Mouse (Mus musculus): ENCODE measurements around the gene Spop. TPM values are rescaled to one million over a fixed set of nuclear protein-coding genes. Genes with fewer than 3 reads are reported as not detected.
A peak's percentile ranks its signal among the peaks of the same experiment; 100 is the strongest.

Spop gene
- polyA plus RNA-seq, 1 experiment from 2014 or later, result 161 TPM

- Histone ChIP-seq H3K4me1 (ENCODE audit: control insufficient read depth, insufficient read depth, low read length) (no peaks in the 10 kb centered on the region), H3K9ac (replicated peaks; ENCODE audit: low read length) (no peak overlapping the region), H3K4me3 (replicated peaks; ENCODE audit: low read depth, low read length) (no peak overlapping the region), H3K4me2 (ENCODE audit: low read length) (no peak overlapping the region), H3K36me3 (ENCODE audit: control insufficient read depth, insufficient read depth, low read length) (peaks cover 51% of the 10 kb centered on the region), H3K9me3 (ENCODE audit: control insufficient read depth, low read length) (no peaks in the 10 kb centered on the region), H3K27me3 (ENCODE audit: control insufficient read depth, insufficient read depth, low read length) (no peaks in the 10 kb centered on the region), H3K27ac (replicated peaks; ENCODE audit: low read depth, low read length) (no peak overlapping the region)
- 81% methylated on average over 11 of the region's 11 CpGs for WGBS
- DNase-seq, result no peak
- ATAC-seq (ENCODE audit: low FRiP score, low TSS enrichment), result no peak
Measured at GRCm38 (mm10) chr11:95392708-95393499, 21.0 kb upstream of the Spop start.

GRCm38 (mm10) chr11:95393500-95393816 lies 20.4 kb upstream of the Spop start:
- 31% methylated on average over 5 of the region's 5 CpGs for WGBS
- Histone ChIP-seq H3K4me3 (replicated peaks; ENCODE audit: low read depth, low read length) (no peak overlapping the region), H3K4me2 (ENCODE audit: low read length) (no peak overlapping the region), H3K27me3 (ENCODE audit: control insufficient read depth, insufficient read depth, low read length) (no peaks in the 10 kb centered on the region), H3K4me1 (ENCODE audit: control insufficient read depth, insufficient read depth, low read length) (no peaks in the 10 kb centered on the region), H3K9me3 (ENCODE audit: control insufficient read depth, low read length) (no peaks in the 10 kb centered on the region), H3K9ac (replicated peaks; ENCODE audit: low read length) (no peak overlapping the region), H3K27ac (replicated peaks; ENCODE audit: low read depth, low read length) (no peak overlapping the region), H3K36me3 (ENCODE audit: control insufficient read depth, insufficient read depth, low read length) (peaks cover 45% of the 10 kb centered on the region)
- DNase-seq (no peak), ATAC-seq (ENCODE audit: low FRiP score, low TSS enrichment) (no peak)

DNA sequence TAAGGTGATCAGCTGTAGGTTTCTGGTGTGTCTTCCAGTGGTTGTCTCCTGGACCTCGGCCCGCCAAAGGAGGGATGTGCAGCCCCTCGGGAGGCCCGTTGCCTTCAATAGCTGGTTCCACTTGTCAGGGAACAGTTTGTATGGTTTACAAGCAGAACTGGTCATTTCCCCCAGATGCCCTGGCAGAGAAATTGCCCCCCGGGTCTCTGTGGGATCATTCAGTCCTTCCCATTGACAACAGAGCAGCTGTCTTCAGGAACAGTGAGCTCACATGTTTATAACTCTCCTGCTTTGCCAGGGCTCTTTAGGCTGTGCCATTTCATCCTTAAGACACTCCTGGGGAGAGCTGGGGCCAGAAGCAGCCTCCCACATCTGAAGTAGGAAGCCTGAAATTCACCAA lies 19.8 kb upstream of the Spop start:
- WGBS, result 63% methylated on average over 5 of the region's 5 CpGs
- no peak for ATAC-seq (ENCODE audit: low FRiP score, low TSS enrichment)
- Histone ChIP-seq H3K27ac (replicated peaks; ENCODE audit: low read depth, low read length) (no peak overlapping the region), H3K4me2 (ENCODE audit: low read length) (no peak overlapping the region), H3K36me3 (ENCODE audit: control insufficient read depth, insufficient read depth, low read length) (peaks cover 39% of the 10 kb centered on the region), H3K9me3 (ENCODE audit: control insufficient read depth, low read length) (no peaks in the 10 kb centered on the region), H3K4me1 (ENCODE audit: control insufficient read depth, insufficient read depth, low read length) (no peaks in the 10 kb centered on the region), H3K9ac (replicated peaks; ENCODE audit: low read length) (no peak overlapping the region), H3K27me3 (ENCODE audit: control insufficient read depth, insufficient read depth, low read length) (no peaks in the 10 kb centered on the region), H3K4me3 (replicated peaks; ENCODE audit: low read depth, low read length) (no peak overlapping the region)
- DNase-seq, result no peak

DNA sequence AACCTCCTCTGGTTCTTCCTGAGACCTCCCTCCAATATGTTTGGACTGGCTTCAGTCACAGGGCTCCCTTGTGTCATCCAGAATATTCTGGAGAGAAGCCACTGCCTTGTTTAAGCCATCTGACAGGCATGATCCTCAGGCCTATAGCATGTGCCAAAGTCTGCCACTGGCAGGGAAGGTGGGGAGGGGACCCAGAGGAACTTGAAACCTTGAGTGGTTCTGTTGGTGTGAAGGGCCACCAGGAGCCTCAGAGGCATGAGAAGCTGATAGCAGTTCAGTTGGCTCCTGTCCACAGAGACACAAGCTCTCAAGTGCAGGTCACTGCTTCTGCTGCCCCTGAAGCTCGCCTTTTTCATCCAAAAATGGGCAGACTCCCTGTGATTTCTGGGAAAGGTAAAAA lies 17.3 kb upstream of the Spop start:
- no peak for DNase-seq

GRCm38 (mm10) chr11:95397843-95398835 lies 15.7 kb upstream of the Spop start:
- Histone ChIP-seq H3K36me3 (ENCODE audit: control insufficient read depth, insufficient read depth, low read length) (no peaks in the 10 kb centered on the region), H3K9ac (replicated peaks; ENCODE audit: low read length) (no peak overlapping the region), H3K4me1 (ENCODE audit: control insufficient read depth, insufficient read depth, low read length) (no peaks in the 10 kb centered on the region), H3K27ac (replicated peaks; ENCODE audit: low read depth, low read length) (no peak overlapping the region), H3K4me3 (replicated peaks; ENCODE audit: low read depth, low read length) (no peak overlapping the region), H3K4me2 (ENCODE audit: low read length) (no peak overlapping the region), H3K27me3 (ENCODE audit: control insufficient read depth, insufficient read depth, low read length) (no peaks in the 10 kb centered on the region), H3K9me3 (ENCODE audit: control insufficient read depth, low read length) (no peaks in the 10 kb centered on the region)
- 59% methylated on average over 14 of the region's 14 CpGs for WGBS
- DNase-seq, result peak; percentile 88
- ATAC-seq (ENCODE audit: low FRiP score, low TSS enrichment), result no peak

More for the DNA sequence above, 17.3 kb upstream of the Spop start:
- Histone ChIP-seq H3K36me3 (ENCODE audit: control insufficient read depth, insufficient read depth, low read length) (peaks cover 15% of the 10 kb centered on the region), H3K9ac (replicated peaks; ENCODE audit: low read length) (no peak overlapping the region), H3K27me3 (ENCODE audit: control insufficient read depth, insufficient read depth, low read length) (no peaks in the 10 kb centered on the region), H3K9me3 (ENCODE audit: control insufficient read depth, low read length) (no peaks in the 10 kb centered on the region), H3K4me1 (ENCODE audit: control insufficient read depth, insufficient read depth, low read length) (no peaks in the 10 kb centered on the region), H3K4me2 (ENCODE audit: low read length) (no peak overlapping the region), H3K27ac (replicated peaks; ENCODE audit: low read depth, low read length) (no peak overlapping the region), H3K4me3 (replicated peaks; ENCODE audit: low read depth, low read length) (no peak overlapping the region)
- ATAC-seq (ENCODE audit: low FRiP score, low TSS enrichment), result no peak
- WGBS, result 48% methylated on average over 1 of the region's 1 CpGs

- H3K27ac ChIP-seq (replicated peaks; ENCODE audit: low read depth, low read length), result no peak overlapping the region; the same call in 1 of the 2 replicates
- no peaks in the 10 kb centered on the region for H3K9me3 ChIP-seq (ENCODE audit: control insufficient read depth, low read length)
- no peak overlapping the region for H3K4me2 ChIP-seq (ENCODE audit: low read length)
- WGBS, result 60% methylated on average over 13 of the region's 13 CpGs
- no peaks in the 10 kb centered on the region for H3K27me3 ChIP-seq (ENCODE audit: control insufficient read depth, insufficient read depth, low read length)
- H3K9ac ChIP-seq (replicated peaks; ENCODE audit: low read length), result no peak overlapping the region
- ATAC-seq (ENCODE audit: low FRiP score, low TSS enrichment), result no peak
- H3K36me3 ChIP-seq (ENCODE audit: control insufficient read depth, insufficient read depth, low read length), result no peaks in the 10 kb centered on the region
- H3K4me3 ChIP-seq (replicated peaks; ENCODE audit: low read depth, low read length), result no peak overlapping the region
- no peaks in the 10 kb centered on the region for H3K4me1 ChIP-seq (ENCODE audit: control insufficient read depth, insufficient read depth, low read length)
- no peak for DNase-seq
Measured at GRCm38 (mm10) chr11:95399520-95400020, 14.3 kb upstream of the Spop start.

DNA sequence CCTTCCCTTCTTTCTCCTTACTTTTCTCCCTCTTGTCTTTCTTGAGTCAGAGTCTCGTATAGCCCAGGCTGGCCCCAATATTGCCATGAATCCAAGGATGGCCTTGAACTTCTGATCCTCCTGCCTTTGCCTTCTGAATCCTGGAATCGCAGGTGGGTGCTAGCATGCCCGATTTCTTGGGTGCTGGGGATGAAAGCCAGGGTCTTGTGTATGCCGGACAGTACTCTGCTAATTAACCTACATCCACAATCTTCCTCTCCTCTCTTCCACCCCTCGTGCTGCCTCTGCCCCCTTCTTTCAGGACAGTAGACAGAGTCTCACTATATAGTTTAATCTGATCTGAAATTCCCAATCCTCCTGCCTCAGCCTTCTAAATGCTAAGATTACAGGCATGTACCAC lies 12.3 kb upstream of the Spop start:
- WGBS, result 86% methylated on average over 5 of the region's 5 CpGs
- no peak overlapping the region for H3K9ac ChIP-seq (replicated peaks; ENCODE audit: low read length)
- H3K36me3 ChIP-seq (ENCODE audit: control insufficient read depth, insufficient read depth, low read length), result no peaks in the 10 kb centered on the region
- H3K4me1 ChIP-seq (ENCODE audit: control insufficient read depth, insufficient read depth, low read length), result no peaks in the 10 kb centered on the region
- no peaks in the 10 kb centered on the region for H3K27me3 ChIP-seq (ENCODE audit: control insufficient read depth, insufficient read depth, low read length)
- no peak for DNase-seq
- no peak for ATAC-seq (ENCODE audit: low FRiP score, low TSS enrichment)
- H3K9me3 ChIP-seq (ENCODE audit: control insufficient read depth, low read length), result no peaks in the 10 kb centered on the region
- H3K4me3 ChIP-seq (replicated peaks; ENCODE audit: low read depth, low read length), result no peak overlapping the region
- H3K4me2 ChIP-seq (ENCODE audit: low read length), result no peak overlapping the region
- H3K27ac ChIP-seq (replicated peaks; ENCODE audit: low read depth, low read length), result no peak overlapping the region

- Histone ChIP-seq H3K27ac (replicated peaks; ENCODE audit: low read depth, low read length) (no peak overlapping the region), H3K27me3 (ENCODE audit: control insufficient read depth, insufficient read depth, low read length) (no peaks in the 10 kb centered on the region), H3K9ac (replicated peaks; ENCODE audit: low read length) (no peak overlapping the region), H3K9me3 (ENCODE audit: control insufficient read depth, low read length) (no peaks in the 10 kb centered on the region), H3K4me3 (replicated peaks; ENCODE audit: low read depth, low read length) (no peak overlapping the region), H3K4me1 (ENCODE audit: control insufficient read depth, insufficient read depth, low read length) (no peaks in the 10 kb centered on the region), H3K4me2 (ENCODE audit: low read length) (no peak overlapping the region), H3K36me3 (ENCODE audit: control insufficient read depth, insufficient read depth, low read length) (no peaks in the 10 kb centered on the region)
- ATAC-seq (ENCODE audit: low FRiP score, low TSS enrichment), result no peak
- DNase-seq, result no peak
- WGBS, result 33% methylated on average over 5 of the region's 5 CpGs
Measured at GRCm38 (mm10) chr11:95402196-95402595, 11.7 kb upstream of the Spop start.

Data from midbrain, embryonic 14.5 days (tissue).